Mouse (Mus musculus) ovary, postnatal 14 days (tissue): ENCODE data around the gene Usp34.
"Not testable (repeated sequence)": the region's sequence is repeated elsewhere in the genome, so short reads cannot be mapped to it uniquely, and the experiment has no call there.

Experiments
- DNase-seq: peaks from one replicate; pipeline ENCODE4 v3.0.0; 2022; ENCODE audit warnings: low spot score

Usp34 gene

GRCm38 (mm10) chr11:23357226-23357625 lies 50.5 kb downstream of the Usp34 start:
- not testable (repeated sequence) for DNase-seq

GRCm38 (mm10) chr11:23359687-23360235 lies 53.1 kb downstream of the Usp34 start:
- DNase-seq = not testable (repeated sequence)

GRCm38 (mm10) chr11:23362305-23362704 lies 55.6 kb downstream of the Usp34 start:
- DNase-seq = no peak

GRCm38 (mm10) chr11:23364348-23364747 lies 57.7 kb downstream of the Usp34 start:
- DNase-seq = no peak

GRCm38 (mm10) chr11:23372032-23372431 lies 65.3 kb downstream of the Usp34 start:
- no peak for DNase-seq

- no peak for DNase-seq
These were observed 65.8 kb downstream of the Usp34 start for GRCm38 (mm10) chr11:23372490-23372889.

- no peak for DNase-seq
These were observed 73.4 kb downstream of the Usp34 start for GRCm38 (mm10) chr11:23380055-23380454.

GRCm38 (mm10) chr11:23380595-23380994 lies 73.9 kb downstream of the Usp34 start:
- no peak for DNase-seq

GRCm38 (mm10) chr11:23382787-23383186 lies 76.1 kb downstream of the Usp34 start:
- no peak for DNase-seq

GRCm38 (mm10) chr11:23389649-23390048 lies 83.0 kb downstream of the Usp34 start:
- DNase-seq = no peak

GRCm38 (mm10) chr11:23392567-23392966 lies 85.9 kb downstream of the Usp34 start:
- no peak for DNase-seq

- no peak for DNase-seq
These were observed 89.9 kb downstream of the Usp34 start for GRCm38 (mm10) chr11:23396608-23397007.

GRCm38 (mm10) chr11:23400978-23401776 lies 94.5 kb downstream of the Usp34 start:
- no peak for DNase-seq

- DNase-seq = no peak
These were observed 121.6 kb downstream of the Usp34 start for GRCm38 (mm10) chr11:23428301-23428700.

GRCm38 (mm10) chr11:23430013-23430412 lies 123.3 kb downstream of the Usp34 start:
- no peak for DNase-seq

GRCm38 (mm10) chr11:23436076-23436475 lies 129.4 kb downstream of the Usp34 start:
- DNase-seq = no peak

GRCm38 (mm10) chr11:23465862-23466261 lies 159.2 kb downstream of the Usp34 start:
- DNase-seq = not testable (repeated sequence)

GRCm38 (mm10) chr11:23489955-23490354 lies 183.3 kb downstream of the Usp34 start:
- no peak for DNase-seq

GRCm38 (mm10) chr11:23492048-23492790 lies 185.5 kb downstream of the Usp34 start:
- no peak for DNase-seq

- no peak for DNase-seq
These were observed 188.5 kb downstream of the Usp34 start for GRCm38 (mm10) chr11:23495231-23495630.

GRCm38 (mm10) chr11:23496661-23497060 lies 190.0 kb downstream of the Usp34 start:
- DNase-seq = no peak

- DNase-seq = peak; percentile 56
These were observed 190.6 kb downstream of the Usp34 start for GRCm38 (mm10) chr11:23497335-23497717.
